Mouse (Mus musculus) telencephalon, adult 2 months (tissue): Measurements from ENCODE around the gene Lyrm7.
"Not testable (repeated sequence)": the region's sequence is repeated elsewhere in the genome, so short reads cannot be mapped to it uniquely, and the experiment has no call there.

ENCODE experiments used
- DNase-seq: peaks from one replicate; pipeline ENCODE4 v3.0.0-alpha.2; 2011; ENCODE audit warnings: low read depth, low spot score

The Lyrm7 gene

GRCm38 (mm10) chr11:54860256-54861038 lies at the start of gene Lyrm7:
Gene Lyrm7, minus strand, starts transcription at chr11:54860916.
- peak; percentile 99 for DNase-seq

- DNase-seq = no peak
Observed at GRCm38 (mm10) chr11:54910081-54910665, 49.5 kb upstream of the Lyrm7 start.

- DNase-seq = no peak
Observed at GRCm38 (mm10) chr11:54909273-54909672, 48.6 kb upstream of the Lyrm7 start.

GRCm38 (mm10) chr11:54907259-54907658 lies 46.5 kb upstream of the Lyrm7 start:
- no peak for DNase-seq

- no peak for DNase-seq
Observed at GRCm38 (mm10) chr11:54906466-54906865, 45.8 kb upstream of the Lyrm7 start.

- no peak for DNase-seq
Observed at GRCm38 (mm10) chr11:54905931-54906330, 45.2 kb upstream of the Lyrm7 start.

- no peak for DNase-seq
Observed at GRCm38 (mm10) chr11:54905086-54905485, 44.4 kb upstream of the Lyrm7 start.

GRCm38 (mm10) chr11:54903940-54904706 lies 43.4 kb upstream of the Lyrm7 start:
- DNase-seq = peak; percentile 10

GRCm38 (mm10) chr11:54903339-54903738 lies 42.6 kb upstream of the Lyrm7 start:
- no peak for DNase-seq

GRCm38 (mm10) chr11:54902333-54903323 lies 41.9 kb upstream of the Lyrm7 start, which contains the start of gene Gpx3:
Gene Gpx3, plus strand, starts transcription at chr11:54902453.
- DNase-seq = peak; percentile 10

GRCm38 (mm10) chr11:54899657-54900056 lies 38.9 kb upstream of the Lyrm7 start:
- no peak for DNase-seq

- no peak for DNase-seq
Observed at GRCm38 (mm10) chr11:54897470-54897869, 36.8 kb upstream of the Lyrm7 start.

- not testable (repeated sequence) for DNase-seq
Observed at GRCm38 (mm10) chr11:54896646-54897045, 35.9 kb upstream of the Lyrm7 start.

- no peak for DNase-seq
Observed at GRCm38 (mm10) chr11:54894589-54894988, 33.9 kb upstream of the Lyrm7 start.

- DNase-seq = no peak
Observed at GRCm38 (mm10) chr11:54892091-54892490, 31.4 kb upstream of the Lyrm7 start.

GRCm38 (mm10) chr11:54891341-54891740 lies 30.6 kb upstream of the Lyrm7 start:
- no peak for DNase-seq

- no peak for DNase-seq
Observed at GRCm38 (mm10) chr11:54887927-54888326, 27.2 kb upstream of the Lyrm7 start.

GRCm38 (mm10) chr11:54885406-54885805 lies 24.7 kb upstream of the Lyrm7 start:
- DNase-seq = no peak

GRCm38 (mm10) chr11:54884937-54885336 lies 24.2 kb upstream of the Lyrm7 start:
- no peak for DNase-seq

GRCm38 (mm10) chr11:54884197-54884828 lies 23.6 kb upstream of the Lyrm7 start:
- no peak for DNase-seq

- DNase-seq = no peak
Observed at GRCm38 (mm10) chr11:54882671-54883070, 22.0 kb upstream of the Lyrm7 start.
